Mouse (Mus musculus) activated CD4-positive, CD25-positive, alpha-beta regulatory T cell, adult 4 months (primary cell): ENCODE measurements around the gene Rps5. TPM values are rescaled to one million over a fixed set of nuclear protein-coding genes. Genes with fewer than 3 reads are reported as not detected.
"Not testable (repeated sequence)": the region's sequence is repeated elsewhere in the genome, so short reads cannot be mapped to it uniquely, and the experiment has no call there.

ENCODE experiments used
- ATAC-seq: one replicate; pipeline ENCODE4 v1.8.0; 2017
- polyA plus RNA-seq, 2 experiments: library from polyadenylated mRNA; unstranded; fragments of 100-300 nt; shearing (Covaris generic); gene quantifications; one replicate each; pipeline ENCODE4 v1.2.1; 2017

Gene Rps5
- polyA plus RNA-seq: 1,000 to 10,000 TPM; 2,813 to 3,009 TPM

DNA sequence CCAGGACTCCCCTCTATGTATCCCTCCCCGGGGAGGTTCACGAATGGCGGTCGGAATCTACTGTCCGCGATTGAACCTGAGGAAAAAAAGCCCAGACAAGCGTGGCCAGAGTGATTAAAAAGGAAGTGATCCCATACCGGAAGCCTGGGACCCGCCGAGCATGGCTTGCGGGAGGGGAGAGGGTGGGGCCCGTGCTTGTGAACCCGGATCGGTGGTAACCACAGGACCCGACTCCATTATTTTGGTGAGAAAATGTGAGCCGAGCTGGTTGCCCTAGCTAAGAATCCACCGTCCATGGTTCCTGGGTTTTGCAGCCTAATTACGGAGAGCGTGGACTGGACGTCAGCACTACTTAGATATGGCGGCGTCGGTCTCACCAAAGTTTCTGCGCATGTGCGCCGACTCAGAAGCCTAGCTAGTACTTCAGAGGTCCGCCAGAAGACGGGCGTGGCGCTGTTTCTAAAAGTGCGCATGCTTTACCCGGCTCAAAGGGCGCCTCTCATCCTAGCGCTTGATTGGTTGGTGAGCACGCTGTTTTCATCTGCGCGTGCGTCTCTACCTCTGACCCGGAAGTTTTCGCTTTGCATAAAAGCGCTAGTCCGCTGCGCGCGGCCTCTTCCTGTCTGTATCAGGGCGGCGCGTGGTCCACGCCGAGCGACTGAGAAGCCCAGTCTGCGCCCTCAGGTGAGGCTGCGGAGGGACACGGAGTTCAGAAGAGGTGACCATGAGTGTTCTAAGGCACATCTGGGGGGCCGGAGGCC is at the start of gene Rps5:
Rps5 (plus strand) TSS at position 586 of the 761 bp plus-strand sequence.
- peak; percentile 93 for ATAC-seq

DNA sequence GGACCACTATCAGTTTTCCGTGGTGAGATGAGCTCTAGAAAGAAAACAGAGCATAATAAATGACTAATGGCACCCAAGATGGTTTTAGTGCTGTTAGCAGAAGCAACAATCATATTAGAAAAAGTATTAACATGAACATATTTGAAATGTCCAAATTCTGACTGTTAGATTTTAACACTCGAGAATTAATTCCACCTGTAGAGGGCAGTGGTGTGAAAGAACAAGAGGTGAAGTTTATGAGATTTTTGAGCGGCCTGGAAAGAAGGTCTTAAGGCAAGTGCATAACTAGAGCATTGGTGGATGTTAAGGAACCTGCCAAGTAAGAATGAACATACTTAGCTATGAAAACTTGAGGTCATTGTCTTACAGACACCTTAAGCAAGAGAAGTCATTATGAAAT is 47.8 kb upstream of the Rps5 start:
- ATAC-seq: peak; percentile 52

DNA sequence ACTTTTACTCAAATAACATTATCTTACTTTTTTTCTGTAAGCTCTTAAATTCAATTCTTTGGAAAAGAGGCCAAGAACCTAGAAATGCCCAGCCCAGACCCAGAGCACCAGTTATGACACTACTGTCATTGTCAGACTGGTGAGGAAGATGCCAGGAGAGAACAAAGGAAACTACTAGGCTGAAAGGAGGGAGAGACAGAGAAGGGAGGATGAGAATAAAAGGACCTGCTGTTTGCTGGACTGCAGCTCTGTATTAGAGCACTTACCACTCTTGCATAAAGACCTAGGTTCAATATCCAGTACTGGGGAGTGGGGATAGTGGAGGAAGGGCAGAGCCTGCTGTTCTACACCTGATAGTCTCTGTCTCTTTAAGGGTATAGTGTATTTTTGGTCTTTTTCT is 42.1 kb upstream of the Rps5 start:
- no peak for ATAC-seq

DNA sequence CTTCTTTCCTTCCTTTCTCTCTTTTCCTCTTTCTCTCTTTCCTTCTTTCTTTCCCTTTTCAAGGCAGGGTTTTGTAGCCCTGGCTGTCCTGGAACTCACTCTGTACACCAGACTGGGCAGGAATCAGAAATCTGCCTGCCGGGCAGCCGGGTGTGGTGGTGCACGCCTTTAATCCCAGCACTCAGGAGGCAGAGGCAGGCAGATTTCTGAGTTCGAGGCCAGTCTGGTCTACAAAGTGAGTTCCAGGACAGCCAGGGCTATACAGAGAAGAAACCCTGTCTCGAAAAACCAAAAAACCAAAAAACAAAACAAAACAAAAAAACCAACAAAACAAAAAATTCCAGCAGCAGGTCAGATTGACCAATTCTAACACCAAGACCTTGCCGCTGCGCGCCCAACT is 41.6 kb upstream of the Rps5 start:
- peak; percentile 2 for ATAC-seq

DNA sequence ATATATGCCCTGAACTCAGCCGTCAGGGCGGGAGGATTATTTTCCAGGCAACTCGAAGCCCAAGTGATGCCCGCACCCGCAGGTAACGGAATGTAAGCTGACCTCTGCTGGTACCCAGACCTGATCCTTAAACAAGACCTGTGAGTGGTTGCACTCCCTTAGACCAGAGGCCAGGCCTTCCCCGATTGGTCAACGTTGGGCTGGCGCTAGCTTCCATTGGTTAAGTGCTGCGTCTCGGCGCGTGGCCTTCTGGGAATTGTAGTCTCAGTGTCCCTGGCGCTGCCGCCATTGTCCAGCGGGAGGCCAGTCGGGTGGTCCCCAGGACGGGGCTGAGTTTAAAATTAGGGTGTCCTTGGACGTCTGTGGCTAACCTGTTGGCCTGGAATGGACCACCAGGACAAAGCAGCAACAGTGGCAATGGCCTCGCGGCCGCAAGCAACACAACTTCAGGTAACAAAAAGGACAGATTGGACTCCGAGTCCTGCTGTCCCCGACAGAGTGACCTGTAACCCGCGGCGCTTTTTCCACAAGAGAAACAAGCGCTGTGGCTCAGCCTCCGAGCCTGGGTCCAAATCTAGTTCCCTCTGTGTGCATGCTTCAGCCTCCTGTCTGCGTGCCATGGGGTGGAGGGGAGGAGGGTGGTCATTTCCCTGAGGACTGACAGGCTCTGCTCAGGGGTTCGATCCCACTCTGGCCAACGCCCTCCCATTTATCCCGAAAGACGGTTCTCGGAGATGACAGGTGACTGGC is 41.0 kb upstream of the Rps5 start, which contains the start of gene Zfp128:
Zfp128 (plus strand) TSS at position 267 of the 750 bp plus-strand sequence.
- peak; percentile 99 for ATAC-seq

DNA sequence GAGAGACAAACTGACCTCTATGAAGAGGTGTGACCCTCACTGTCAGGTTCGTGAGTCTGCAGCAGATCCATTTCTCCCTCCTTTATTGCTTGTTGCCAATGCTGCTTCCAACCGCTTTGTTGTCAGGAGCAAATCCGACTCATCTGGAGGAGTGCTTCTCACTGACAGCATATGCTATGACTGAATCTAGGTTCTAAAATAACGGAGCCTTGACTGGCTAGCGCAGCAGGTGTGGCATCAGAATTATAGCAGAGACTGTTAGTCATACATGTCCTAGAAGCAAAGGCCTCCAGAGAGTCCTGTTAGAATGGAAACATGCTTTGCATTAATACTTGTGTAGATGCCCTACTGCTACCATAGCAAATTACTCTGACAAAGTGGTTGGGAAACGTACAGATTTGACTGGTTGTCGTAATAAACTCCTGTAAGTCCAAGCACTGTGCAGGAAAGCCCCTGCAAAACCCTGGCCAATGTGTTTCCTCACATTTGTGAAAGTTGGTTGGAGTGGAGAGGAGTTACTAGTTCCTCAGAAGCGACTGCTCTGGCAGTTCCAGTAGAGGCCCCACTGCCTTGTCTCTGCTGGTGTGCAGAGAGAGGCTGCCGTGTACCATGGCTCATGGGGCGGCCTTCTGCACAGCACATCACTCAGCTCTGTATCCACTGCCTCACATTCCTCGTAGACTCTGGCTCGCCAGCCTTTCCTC is 35.4 kb upstream of the Rps5 start:
- ATAC-seq: no peak

DNA sequence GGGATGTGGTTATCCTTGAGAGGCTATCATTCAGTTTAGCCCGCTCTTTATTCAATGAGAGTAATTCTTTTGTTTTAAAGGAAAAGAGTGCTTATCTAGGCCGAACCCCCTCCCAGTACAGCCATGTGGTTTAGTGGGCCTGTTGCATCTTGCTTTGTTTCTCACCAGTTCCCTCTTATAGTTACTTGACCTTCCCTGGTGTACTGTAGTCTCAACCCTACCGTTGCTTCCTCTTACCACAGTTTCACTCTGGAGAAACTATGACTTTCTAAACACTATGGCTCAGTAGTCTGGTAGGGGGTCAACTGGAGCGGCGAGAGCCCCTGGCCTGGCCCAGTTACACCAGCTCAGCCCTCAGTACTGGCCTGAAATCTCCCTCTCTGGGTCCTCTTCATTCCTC is 34.5 kb upstream of the Rps5 start:
- no peak for ATAC-seq

DNA sequence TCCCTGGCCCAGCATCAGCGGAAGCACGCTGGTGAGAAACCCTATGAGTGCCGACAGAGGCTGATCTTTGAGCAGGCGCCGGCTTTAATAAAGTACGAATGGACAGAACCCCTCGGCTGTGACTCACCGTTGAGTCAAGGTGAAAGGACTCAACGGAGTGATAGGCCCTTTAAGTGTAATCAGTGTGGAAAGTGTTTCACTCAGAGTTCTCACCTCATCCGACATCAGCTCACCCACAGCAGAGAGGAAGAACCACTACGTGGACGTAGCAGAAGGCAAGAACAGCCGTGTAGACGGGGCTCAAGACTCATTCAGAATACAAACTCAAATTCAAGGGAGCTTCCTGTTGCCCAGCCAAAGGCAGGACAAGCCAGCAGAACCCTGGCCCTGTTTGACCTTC is 31.2 kb upstream of the Rps5 start:
- peak; percentile 30 for ATAC-seq

DNA sequence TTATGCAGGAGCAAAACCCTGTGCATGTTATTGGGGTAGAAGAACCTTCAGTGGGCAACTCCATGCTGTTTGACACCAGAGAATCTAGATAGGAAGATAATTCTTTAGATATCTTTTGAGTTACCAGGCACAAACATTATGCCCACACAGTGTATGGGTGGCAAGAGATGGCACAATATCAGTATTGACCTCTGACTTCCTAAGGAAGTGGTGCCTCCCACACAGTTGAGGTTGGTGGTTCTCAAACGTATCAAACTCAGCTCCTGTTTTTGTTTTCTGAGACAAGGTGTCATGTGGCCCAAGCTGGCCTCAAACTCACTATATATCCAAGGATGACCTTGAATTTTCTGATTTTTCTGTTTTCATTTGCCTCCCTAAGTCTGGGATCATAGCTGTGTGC is 30.8 kb upstream of the Rps5 start:
- ATAC-seq: peak; percentile 40

DNA sequence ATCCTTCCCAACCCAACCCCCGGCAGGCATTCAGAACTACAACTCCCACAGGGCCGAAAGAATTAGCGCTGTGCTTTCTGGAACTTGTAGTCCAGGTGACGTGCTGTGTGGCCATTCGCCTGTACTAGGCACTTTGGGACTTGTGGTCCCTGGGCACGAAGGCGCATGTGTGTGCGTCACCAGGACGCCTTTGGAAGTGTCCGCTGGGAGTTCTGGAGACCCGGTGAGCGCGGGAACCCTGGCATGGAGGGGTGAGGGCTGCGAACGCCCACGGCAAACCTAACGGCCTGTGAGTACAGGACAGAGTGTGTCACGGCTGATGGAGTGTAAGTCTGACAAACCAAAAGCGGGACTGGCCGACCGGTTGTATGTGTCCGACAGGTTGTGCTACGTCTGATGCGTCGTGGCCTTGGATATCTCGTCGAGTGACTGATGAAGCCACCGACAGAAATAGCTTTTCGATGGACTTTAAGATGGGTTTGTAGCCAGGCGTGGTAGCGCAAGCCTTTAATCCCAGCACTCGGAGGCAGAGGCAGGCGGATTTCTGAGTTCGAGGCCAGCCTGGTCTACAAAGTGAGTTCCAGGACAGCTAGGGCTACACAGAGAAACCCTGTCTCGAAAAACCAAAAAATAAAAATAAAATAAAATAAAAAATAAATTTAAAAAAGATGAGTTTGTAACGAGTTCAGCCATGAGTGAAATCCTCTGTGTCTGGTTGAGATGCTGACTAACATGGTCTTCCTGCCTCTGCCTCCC is 24.3 kb upstream of the Rps5 start, which contains the start of gene Zscan22:
Zscan22 (plus strand) TSS at position 161 of the 756 bp plus-strand sequence.
- ATAC-seq: peak; percentile 99

DNA sequence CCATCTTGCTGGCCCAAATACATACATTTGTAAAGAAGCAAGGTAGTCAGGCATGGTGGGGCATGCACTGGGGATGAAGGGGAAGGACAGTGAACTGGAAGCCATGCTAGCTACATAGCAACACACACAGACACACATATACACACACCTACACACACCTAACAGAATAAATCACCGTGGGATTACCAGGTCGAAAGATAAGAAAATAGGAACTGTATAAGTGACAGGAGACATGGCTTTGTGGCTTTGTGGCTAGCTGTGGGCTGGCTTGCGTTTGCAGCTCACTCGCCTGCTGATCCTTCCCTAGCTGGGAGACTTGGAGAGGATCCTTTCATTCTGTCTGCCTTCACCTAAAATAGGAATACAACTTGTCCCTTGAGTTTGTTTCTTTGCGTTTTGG is 20.6 kb upstream of the Rps5 start:
- no peak for ATAC-seq

DNA sequence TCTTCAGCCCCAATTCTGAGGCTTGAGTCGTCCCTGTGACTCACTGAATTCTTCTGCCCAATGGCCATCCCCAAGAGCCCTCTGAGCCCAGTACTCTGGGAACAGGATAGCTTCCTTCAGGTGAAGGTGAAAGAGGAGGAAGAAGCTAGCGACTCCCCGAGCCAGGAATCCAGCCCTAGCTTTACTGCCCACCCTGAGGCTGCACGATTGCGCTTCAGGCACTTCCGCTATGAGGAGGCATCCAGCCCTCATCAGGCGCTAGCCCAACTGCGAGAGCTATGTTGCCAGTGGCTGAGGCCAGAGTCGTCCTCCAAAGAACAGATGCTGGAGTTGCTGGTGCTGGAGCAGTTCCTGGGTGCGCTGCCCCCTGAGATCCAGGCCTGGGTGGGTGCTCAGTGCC is 18.5 kb upstream of the Rps5 start:
- ATAC-seq: peak; percentile 75

DNA sequence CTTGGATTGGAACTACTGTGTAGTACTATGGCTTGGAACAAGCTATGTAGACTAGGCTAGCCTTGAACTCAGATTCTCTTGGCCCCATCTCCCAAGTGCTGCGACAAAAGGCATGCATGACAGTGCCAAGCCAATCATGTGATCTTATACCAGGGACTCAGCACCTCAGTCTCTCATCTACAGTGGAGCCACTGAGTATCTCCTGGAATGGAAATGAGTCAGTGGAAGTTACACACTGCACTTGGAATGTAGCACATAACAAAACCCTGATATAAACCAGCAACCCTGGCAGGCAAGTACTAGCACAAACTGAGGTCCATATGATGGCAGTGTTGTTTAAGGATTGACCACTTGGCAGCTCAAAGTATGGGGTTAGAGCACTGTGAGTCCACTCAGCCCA is 16.9 kb upstream of the Rps5 start:
- ATAC-seq: no peak

DNA sequence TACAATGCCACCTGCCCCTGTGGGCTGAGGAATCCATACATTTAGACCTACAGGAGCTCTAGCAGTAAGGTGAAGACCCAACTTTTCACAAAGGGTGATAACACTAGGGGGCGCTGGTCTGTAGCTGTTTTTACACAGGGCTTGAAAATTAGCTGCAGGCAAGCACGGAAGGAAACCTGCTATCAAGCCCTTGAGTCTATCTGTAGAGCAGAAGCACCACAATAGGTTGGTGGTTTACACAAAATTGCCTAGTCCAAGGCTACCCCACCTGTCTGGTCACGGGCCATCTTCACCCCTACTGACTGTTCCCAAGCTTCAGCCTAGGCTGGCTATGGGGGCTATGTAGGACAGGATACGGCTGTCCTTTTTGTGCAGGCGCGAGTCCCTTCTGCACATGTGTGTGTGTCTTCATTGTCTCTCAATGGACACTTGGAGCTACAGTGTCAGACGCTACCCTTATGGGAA is 12.6 kb upstream of the Rps5 start:
- ATAC-seq: peak; percentile 76

DNA sequence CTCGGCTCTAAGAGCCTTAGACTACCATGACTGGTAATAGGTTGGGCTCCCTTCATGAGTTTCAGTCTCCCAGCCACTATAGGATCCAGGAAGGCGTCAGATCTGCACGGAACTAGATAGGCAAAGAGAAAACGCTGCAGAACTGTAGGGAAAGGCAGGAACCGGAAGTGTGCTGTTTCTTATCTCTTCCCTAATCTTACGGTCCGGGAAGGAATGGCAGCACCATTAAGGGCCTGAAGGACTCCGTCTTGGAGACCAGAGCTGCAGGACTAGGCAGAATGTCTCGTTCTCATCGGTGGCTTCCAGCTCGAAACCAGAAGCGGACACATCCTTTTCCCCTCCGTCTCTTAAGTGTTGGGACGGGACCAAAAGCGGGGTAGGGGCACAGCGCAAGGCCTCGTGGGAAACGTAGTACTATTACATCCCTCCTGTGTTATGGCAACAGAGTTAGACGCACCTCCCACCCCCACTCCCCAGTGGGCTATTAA is 11.9 kb upstream of the Rps5 start:
- ATAC-seq: peak; percentile 57

DNA sequence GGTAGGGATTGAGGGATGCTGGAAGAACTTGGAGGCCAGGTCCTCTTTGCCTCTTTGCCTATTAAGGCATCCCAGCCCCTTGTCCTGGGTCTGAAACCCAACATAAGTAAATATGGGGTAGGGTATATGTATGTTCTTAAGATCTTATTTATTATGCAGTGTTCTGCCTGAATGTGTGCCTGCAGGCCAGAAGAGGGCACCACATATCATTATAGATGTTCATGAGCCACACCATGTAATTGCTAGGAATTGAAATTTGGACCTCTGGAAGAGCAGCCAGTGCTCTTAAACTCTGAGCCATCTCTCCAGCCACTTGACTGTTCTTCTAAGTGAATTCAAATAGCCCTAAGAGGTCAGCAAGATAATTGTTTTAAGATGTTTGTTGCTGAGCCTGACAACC is 8.5 kb upstream of the Rps5 start:
- ATAC-seq: no peak

DNA sequence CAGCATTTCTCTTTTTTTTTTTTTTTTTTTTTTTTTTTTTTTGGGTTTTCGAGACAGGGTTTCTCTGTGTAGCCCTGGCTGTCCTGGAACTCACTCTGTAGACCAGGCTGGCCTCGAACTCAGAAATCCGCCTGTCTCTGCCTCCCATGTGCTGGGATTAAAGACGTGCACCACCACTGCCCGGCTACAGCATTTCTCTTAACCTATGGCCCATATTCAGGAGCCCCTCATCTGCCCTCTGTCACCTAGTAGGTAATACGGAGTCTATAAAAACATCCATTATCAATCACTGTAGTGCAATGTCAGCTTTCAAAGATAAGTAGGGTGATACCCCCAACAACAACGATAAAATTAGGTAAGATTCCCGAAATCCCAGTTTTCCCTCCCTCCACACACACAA is 1.6 kb upstream of the Rps5 start:
- ATAC-seq: not testable (repeated sequence)

DNA sequence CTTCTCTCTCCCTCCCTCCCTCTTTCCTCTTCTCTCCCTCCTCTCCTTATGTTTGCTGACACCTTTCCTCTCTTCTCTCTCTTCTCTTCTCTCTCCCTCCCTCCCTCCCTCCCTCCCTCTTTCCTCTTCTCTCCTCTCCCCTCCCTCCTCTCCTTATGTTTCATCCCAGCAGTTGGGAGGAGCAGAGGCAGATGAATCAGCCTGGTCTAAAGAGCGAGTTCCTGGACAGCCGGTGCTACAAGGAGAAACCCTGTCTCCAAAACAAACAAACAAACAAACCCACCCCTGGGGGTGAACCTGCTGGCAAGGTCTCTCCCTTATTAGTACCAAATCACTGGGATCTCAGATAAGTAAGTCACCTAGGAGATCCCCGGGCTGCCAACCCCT is 779 bp upstream of the Rps5 start:
- ATAC-seq: no peak

DNA sequence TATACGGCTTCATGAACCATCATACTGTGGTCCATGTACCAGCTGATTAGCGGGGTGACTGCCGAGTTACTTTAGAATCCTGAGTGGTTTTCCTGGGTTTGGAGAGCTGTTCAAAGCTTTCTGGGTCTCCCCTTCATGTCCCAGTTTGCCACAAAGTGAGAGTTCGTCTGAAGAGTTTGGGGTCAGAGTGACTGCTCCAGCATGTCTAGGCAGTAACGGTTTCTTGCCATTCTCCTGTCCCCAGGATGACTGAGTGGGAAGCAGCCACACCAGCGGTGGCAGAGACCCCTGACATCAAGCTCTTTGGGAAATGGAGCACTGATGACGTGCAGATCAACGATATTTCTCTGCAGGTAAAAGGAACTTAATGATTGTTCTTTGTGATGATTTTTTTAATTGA is 639 bp downstream of the Rps5 start:
- no peak for ATAC-seq

DNA sequence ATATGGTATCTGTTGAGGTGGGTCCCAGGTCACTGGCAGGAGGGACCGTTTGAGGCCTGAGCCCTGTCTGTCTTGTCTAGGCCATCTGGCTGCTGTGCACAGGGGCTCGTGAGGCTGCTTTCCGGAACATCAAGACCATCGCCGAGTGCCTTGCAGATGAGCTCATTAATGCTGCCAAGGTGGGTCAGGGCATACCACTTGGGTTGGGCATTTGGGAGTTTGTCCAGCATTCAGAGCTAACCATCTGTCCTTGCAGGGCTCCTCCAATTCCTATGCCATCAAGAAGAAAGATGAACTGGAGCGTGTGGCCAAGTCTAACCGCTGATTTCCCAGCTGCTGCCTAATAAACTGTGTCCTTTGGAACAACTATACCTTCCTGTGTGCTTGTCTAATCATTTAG is 4.2 kb downstream of the Rps5 start:
- ATAC-seq: no peak

DNA sequence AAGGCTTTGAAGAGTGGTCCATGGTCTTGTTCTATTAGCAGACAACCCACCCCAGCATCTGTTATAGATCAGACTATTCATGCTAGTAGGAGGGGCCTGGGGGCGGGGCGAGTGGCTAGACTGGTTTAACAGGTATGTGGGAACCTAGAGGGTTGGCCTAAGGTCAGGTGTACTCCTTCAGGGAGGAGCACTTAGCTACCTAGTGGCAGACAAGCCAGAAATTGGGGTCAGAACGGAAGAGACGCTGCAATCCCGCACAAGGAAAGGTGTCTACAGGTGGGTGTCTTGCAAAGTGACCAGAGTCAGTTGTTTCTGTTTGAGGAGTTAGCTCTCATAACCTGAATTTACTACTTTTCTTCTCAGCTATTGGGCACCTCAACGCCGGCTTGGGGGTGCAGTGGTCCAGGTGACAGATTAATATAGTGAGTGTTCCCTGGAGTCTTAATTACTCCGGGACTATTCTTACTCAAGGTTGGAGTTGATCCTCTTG is 5.1 kb downstream of the Rps5 start, which contains the start of gene Rnf225:
Rnf225 (plus strand) TSS at position 226 of the 490 bp plus-strand sequence.
- ATAC-seq: no peak
